Mouse (Mus musculus) splenic B cell, adult 2 months (primary cell): ENCODE data around the gene Trf.

Experiments used
- DNase-seq: peaks from one replicate; pipeline ENCODE4 v3.0.0-alpha.2; 2011; ENCODE audit warnings: low read depth, low spot score
- H3K27me3 ChIP-seq: 2 replicates; pipeline ENCODE4 v1.6.1; 2012; ENCODE audit warnings: mild to moderate bottlenecking, low read length, moderate library complexity, mixed read lengths; ENCODE audit not compliant: control insufficient read depth, poor library complexity, insufficient read depth, severe bottlenecking
- H3K36me3 ChIP-seq: 2 replicates; pipeline ENCODE4 v1.6.1; 2012; ENCODE audit warnings: mild to moderate bottlenecking, low read length, moderate library complexity, mixed read lengths; ENCODE audit not compliant: control insufficient read depth, poor library complexity, insufficient read depth, severe bottlenecking

The Trf gene

DNA sequence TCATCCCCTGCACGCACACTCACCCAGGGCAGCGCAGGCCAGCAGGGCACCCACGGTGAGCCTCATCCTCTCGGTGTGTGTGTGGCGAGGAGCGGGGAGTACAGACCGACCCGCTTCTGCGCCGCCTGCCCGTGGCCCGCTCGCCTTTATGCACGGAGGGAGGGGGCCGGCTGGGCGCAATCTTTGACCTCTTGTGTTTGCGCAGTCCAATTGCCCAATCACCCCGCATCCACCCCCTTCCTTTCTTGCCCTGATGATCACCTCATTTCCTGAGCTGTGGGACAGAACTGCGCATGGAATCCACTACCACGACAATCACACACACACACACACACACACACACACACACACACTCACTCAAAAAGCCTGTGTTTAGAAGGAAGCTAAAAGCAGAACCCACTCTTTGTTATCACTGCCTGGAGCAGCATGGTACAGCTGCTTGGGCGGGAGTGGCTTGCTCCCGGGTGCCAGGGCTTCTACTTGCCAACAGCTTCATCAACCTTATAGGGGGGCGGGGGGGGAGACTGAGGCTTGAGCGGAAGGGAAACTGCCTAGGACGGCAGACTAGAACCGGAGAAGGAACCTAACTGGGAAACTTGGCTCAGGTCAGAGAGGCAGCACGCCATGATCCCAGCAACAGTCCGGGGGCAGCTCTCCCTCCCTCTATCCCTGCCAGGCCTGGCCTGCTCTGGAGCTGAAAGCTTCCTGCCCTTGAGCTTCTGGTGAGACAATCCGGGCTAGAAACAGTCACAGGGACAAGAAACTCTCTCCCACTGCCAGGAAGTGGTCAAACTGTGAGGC lies at the start of gene Trf, which contains the start of gene Gm20425:
Trf (minus strand) TSS at position 294 of the 801 bp plus-strand sequence.
Gm20425 (minus strand) TSS at position 157 of the 801 bp plus-strand sequence.
- Histone ChIP-seq H3K36me3 (no peaks in the 10 kb centered on the region), H3K27me3 (no peaks in the 10 kb centered on the region)
- peak; percentile 25 for DNase-seq

GRCm38 (mm10) chr9:103276876-103277275 lies 46.6 kb upstream of the Trf start:
- Histone ChIP-seq H3K36me3 (no peaks in the 10 kb centered on the region), H3K27me3 (no peaks in the 10 kb centered on the region)
- no peak for DNase-seq

- DNase-seq: no peak
- no peaks in the 10 kb centered on the region for H3K27me3 ChIP-seq
- H3K36me3 ChIP-seq: no peaks in the 10 kb centered on the region
These were observed 45.4 kb upstream of the Trf start for GRCm38 (mm10) chr9:103275676-103276075.

GRCm38 (mm10) chr9:103274819-103275218 lies 44.6 kb upstream of the Trf start:
- no peaks in the 10 kb centered on the region for H3K36me3 ChIP-seq
- H3K27me3 ChIP-seq: no peaks in the 10 kb centered on the region
- no peak for DNase-seq

DNA sequence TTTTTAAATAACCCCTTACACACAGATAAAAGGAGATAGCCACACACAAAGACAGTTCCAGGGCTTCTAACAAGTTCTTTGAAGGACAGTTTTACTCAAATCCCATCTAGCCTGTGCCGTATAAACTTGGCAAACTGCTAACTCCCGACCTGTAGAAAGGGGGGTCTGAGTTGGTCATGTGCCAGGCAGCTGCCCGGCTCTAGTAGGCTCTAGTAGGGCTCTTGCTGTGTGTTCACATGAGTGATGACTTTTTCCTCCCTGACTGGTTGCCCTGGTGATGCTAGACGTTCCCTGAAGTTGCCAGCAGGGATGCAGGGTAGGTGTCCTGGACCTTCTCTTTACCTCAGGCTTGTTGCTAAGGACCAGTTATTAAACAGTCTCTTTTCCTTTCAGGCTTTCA lies 40.9 kb upstream of the Trf start:
- Histone ChIP-seq H3K27me3 (no peaks in the 10 kb centered on the region), H3K36me3 (no peaks in the 10 kb centered on the region)
- DNase-seq: no peak

DNA sequence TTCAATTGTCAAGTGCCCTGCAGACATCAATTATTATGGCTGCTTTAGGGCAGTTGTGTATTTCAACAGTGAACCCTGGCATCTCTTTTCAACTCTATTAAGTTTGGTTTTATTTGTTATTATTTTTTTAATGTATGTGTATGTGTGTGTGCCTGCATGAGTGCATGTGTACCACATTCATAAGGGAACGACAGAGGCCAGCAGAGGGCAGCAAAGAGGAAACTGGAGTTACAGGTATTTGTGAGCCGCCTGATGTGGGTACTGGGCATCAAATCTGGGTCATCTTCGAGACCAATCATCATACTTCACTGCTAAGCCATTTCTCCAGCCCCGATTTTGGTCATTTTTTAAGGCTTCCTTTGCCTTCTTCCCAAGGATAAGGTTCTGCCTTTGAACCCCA lies 35.5 kb upstream of the Trf start:
- Histone ChIP-seq H3K27me3 (no peaks in the 10 kb centered on the region), H3K36me3 (no peaks in the 10 kb centered on the region)
- DNase-seq: no peak

DNA sequence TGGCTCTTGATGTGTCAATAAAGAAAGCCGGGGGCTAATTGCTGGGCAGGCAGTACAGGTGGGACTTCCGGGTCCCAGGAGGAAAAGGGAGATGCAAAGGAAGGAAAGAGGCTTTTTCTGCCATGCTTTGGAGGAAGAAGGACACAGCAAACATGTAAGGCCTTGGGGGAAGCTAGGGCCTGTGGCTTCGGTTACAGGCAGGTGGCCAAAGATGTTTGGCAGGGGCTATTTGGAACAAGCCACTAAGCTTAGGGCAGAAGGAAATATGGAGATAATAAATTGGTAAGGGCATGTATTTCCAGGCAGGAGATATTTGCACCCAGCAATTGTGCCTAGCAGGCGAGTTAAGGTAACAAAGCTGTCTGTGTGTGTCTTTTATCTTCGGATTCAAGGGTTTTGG lies 22.7 kb upstream of the Trf start:
- Histone ChIP-seq H3K36me3 (no peaks in the 10 kb centered on the region), H3K27me3 (no peaks in the 10 kb centered on the region)
- DNase-seq: no peak

DNA sequence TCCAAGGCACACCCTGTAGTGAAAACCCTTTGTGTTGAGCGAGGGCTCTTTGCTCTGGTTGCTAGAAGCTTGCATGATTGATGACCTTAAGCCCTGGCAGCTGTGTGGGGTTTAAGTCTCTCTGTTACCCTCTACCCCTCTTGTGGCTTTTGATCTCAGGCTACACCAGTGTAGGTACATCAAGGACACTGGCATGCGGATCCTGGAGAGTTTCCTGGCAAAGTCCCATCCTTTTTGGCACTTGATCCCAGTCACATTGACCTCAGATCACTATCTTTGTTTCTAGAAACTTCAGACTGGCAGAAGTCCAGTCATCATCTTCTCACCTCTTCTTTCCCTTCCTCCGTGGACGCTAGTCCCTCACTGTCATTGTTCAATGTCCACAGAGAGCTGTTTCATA lies 18.4 kb upstream of the Trf start:
- no peaks in the 10 kb centered on the region for H3K27me3 ChIP-seq

GRCm38 (mm10) chr9:103246526-103247168 lies 16.4 kb upstream of the Trf start:
- peak; percentile 10 for DNase-seq
- Histone ChIP-seq H3K27me3 (no peaks in the 10 kb centered on the region), H3K36me3 (no peaks in the 10 kb centered on the region)

More for the DNA sequence above, 18.4 kb upstream of the Trf start:
- no peak for DNase-seq
- no peaks in the 10 kb centered on the region for H3K36me3 ChIP-seq

DNA sequence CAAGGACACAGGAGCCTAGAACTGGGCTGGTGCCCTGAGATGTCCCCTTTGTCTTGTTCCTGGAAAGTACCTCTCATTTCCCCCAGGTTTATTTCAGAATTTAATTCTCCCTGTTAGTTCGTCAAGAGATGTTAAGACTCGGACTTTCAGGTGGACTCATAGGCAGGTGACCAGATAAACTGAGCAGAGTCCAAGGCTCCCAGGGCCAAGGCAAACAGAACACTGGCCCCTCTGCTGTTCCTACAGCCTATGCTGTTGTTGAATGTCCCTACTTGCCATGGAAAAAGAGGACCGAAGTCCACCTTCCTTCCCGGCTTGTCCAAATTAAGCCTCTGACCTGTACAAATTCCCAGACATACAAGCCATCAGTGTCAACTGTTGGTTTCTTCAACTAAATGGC lies 13.4 kb upstream of the Trf start:
- Histone ChIP-seq H3K27me3 (no peaks in the 10 kb centered on the region), H3K36me3 (no peaks in the 10 kb centered on the region)
- DNase-seq: no peak

GRCm38 (mm10) chr9:103241206-103241605 lies 11.0 kb upstream of the Trf start:
- Histone ChIP-seq H3K36me3 (no peaks in the 10 kb centered on the region), H3K27me3 (no peaks in the 10 kb centered on the region)
- no peak for DNase-seq

DNA sequence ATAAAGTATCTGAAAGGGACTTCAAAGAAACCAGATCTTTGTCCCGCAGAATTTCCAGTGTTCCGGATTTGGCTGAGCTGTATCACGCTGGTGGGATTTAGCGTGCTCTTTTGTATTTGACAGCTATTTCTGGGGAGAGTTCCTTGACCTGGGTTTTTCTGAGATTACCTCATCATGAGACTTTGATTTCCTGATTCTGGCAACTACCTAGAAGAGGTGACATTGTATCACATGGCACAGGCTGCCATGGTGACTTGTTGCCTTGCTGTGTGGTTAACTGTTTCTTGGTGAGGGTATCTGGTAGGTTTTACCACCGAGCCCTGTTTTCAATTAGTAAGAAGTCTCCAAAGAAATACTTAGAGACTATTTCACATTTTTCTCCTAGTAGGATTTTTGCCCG lies 9.2 kb upstream of the Trf start:
- Histone ChIP-seq H3K27me3 (no peaks in the 10 kb centered on the region), H3K36me3 (no peaks in the 10 kb centered on the region)
- DNase-seq: no peak

- DNase-seq: no peak
- H3K27me3 ChIP-seq: no peaks in the 10 kb centered on the region
- no peaks in the 10 kb centered on the region for H3K36me3 ChIP-seq
These were observed 4.4 kb upstream of the Trf start for GRCm38 (mm10) chr9:103234565-103235165.

DNA sequence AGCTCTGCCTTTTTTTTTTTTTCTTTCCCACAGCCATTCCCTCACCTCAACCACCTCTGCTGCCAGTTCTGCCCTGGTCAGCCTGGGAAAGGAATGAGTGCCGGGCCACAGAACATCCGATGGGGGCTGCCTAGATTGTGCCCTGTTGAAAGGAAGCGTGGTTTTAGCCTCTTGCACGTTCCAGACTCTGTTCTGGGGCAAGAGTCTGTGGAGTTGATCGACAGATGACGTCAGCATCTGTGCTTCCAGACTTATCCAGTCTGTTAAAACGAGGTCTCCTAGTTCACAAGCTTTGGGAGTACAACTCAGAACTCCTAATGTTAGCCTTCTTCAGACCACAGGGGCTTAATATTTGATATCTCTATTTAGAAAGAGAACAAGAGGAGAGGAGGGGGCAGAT lies 3.8 kb upstream of the Trf start:
- Histone ChIP-seq H3K27me3 (no peaks in the 10 kb centered on the region), H3K36me3 (no peaks in the 10 kb centered on the region)
- DNase-seq: no peak

- H3K27me3 ChIP-seq: no peaks in the 10 kb centered on the region
- no peak for DNase-seq
- no peaks in the 10 kb centered on the region for H3K36me3 ChIP-seq
These were observed 2.8 kb upstream of the Trf start for GRCm38 (mm10) chr9:103233006-103233395.
